Mouse (Mus musculus): Measurements from ENCODE around the gene Crp. TPM values are rescaled to one million over a fixed set of nuclear protein-coding genes. Genes with fewer than 3 reads are reported as not detected.

Gene Crp
- polyA plus RNA-seq, 1 experiment from 2014 or later: 1.3 TPM

GRCm38 (mm10) chr1:172704769-172705168, 6.9 kb downstream of the Crp start:
- Histone ChIP-seq H3K4me1 (ENCODE audit: control insufficient read depth, insufficient read depth, low read length) (0 out of 2 replicates have a peak, but pooled peaks cover 3% of the 10 kb centered on the region), H3K4me2 (ENCODE audit: low read depth, low read length) (no peak overlapping the region), H3K9me3 (ENCODE audit: control insufficient read depth, low read length) (no peaks in the 10 kb centered on the region), H3K27ac (ENCODE audit: low read length) (no peak overlapping the region), H3K27me3 (replicated peaks; ENCODE audit: control insufficient read depth, insufficient read depth, low read length) (no peaks in the 10 kb centered on the region), H3K9ac (ENCODE audit: low read depth, low read length) (no peak overlapping the region), H3K4me3 (ENCODE audit: low read length) (no peak overlapping the region), H3K36me3 (ENCODE audit: control insufficient read depth, insufficient read depth, low read length) (no peaks in the 10 kb centered on the region)
- 18% methylated on average over 4 of the region's 4 CpGs for WGBS
- no peak for ATAC-seq

- H3K4me1 ChIP-seq (ENCODE audit: control insufficient read depth, insufficient read depth, low read length): 0 out of 2 replicates have a peak, but pooled peaks cover 3% of the 10 kb centered on the region
- H3K27ac ChIP-seq (ENCODE audit: low read length): no peak overlapping the region
- H3K4me2 ChIP-seq (ENCODE audit: low read depth, low read length): no peak overlapping the region
- no peaks in the 10 kb centered on the region for H3K27me3 ChIP-seq (replicated peaks; ENCODE audit: control insufficient read depth, insufficient read depth, low read length)
- H3K4me3 ChIP-seq (ENCODE audit: low read length): no peak overlapping the region
- H3K9me3 ChIP-seq (ENCODE audit: control insufficient read depth, low read length): no peaks in the 10 kb centered on the region
- 67% methylated on average over 4 of the region's 4 CpGs for WGBS
- H3K9ac ChIP-seq (ENCODE audit: low read depth, low read length): no peak overlapping the region
- H3K36me3 ChIP-seq (ENCODE audit: control insufficient read depth, insufficient read depth, low read length): no peaks in the 10 kb centered on the region
- ATAC-seq: peak; percentile 49; the same call in 1 of the 2 replicates
These were observed 8.4 kb downstream of the Crp start for GRCm38 (mm10) chr1:172706243-172706642.

DNA sequence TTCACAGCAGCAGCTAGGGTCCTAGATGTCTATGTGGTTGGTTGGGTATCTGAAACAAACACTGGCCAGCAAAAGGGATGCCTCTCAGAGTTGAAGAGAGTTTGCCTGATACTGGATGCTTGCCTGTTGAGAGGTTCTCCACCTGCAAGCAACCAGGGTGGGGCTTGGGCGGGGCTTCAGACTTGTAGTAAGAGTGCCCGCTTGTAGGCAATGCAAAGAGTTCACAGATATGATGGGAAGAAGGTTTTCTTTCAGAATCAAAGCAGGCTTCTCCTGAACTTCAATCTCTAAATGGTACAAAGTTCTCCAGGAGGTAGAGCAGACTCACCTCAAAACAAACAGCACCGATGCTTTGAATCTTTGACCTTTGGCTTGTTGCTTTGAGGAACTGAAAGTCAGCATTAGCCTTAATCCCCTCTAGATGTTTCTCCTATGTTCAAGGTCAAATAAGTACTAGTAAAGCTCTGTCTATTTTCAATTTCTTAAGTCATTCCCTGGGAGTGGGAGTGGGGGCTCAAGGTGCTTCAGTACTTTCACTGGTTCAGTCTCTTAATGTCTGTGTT, 12.0 kb downstream of the Crp start:
- Histone ChIP-seq H3K4me2 (ENCODE audit: low read depth, low read length) (no peak overlapping the region), H3K27me3 (replicated peaks; ENCODE audit: control insufficient read depth, insufficient read depth, low read length) (no peaks in the 10 kb centered on the region), H3K9ac (ENCODE audit: low read depth, low read length) (no peak overlapping the region), H3K36me3 (ENCODE audit: control insufficient read depth, insufficient read depth, low read length) (no peaks in the 10 kb centered on the region), H3K9me3 (ENCODE audit: control insufficient read depth, low read length) (no peaks in the 10 kb centered on the region), H3K4me1 (ENCODE audit: control insufficient read depth, insufficient read depth, low read length) (0 out of 2 replicates have a peak, but pooled peaks cover 4% of the 10 kb centered on the region), H3K27ac (ENCODE audit: low read length) (no peak overlapping the region), H3K4me3 (ENCODE audit: low read length) (no peak overlapping the region)
- ATAC-seq: peak; percentile 71
- 68% methylated on average over 3 of the region's 3 CpGs for WGBS

GRCm38 (mm10) chr1:172711396-172711795, 13.5 kb downstream of the Crp start:
- no peak overlapping the region for H3K4me2 ChIP-seq (ENCODE audit: low read depth, low read length)
- H3K27ac ChIP-seq (ENCODE audit: low read length): no peak overlapping the region
- ATAC-seq: no peak
- H3K4me3 ChIP-seq (ENCODE audit: low read length): no peak overlapping the region
- no peaks in the 10 kb centered on the region for H3K36me3 ChIP-seq (ENCODE audit: control insufficient read depth, insufficient read depth, low read length)
- H3K9ac ChIP-seq (ENCODE audit: low read depth, low read length): no peak overlapping the region
- no peaks in the 10 kb centered on the region for H3K27me3 ChIP-seq (replicated peaks; ENCODE audit: control insufficient read depth, insufficient read depth, low read length)
- H3K4me1 ChIP-seq (ENCODE audit: control insufficient read depth, insufficient read depth, low read length): 0 out of 2 replicates have a peak, but pooled peaks cover 2% of the 10 kb centered on the region
- no peaks in the 10 kb centered on the region for H3K9me3 ChIP-seq (ENCODE audit: control insufficient read depth, low read length)
- 63% methylated on average over 2 of the region's 2 CpGs for WGBS

DNA sequence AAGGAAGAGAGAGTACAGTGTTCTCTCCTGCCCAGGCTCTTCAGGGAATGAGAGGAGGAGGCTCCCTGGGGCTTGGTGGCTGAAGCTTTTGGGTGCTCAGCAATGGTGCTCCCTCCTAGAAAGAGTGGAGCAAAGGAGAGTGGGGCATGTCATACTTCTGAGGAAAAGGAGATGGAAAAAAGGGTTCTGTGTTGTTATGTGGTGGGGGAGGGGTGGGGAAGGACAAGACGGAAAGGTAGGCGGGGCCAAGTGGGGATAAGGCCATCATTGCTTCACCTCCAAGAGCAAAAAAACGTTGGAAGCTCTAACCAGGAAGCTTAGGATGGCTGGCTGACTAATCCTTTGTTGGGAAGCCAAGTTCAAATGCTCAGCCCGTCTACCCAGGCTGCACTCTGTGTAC, 14.1 kb downstream of the Crp start:
- 56% methylated on average over 4 of the region's 4 CpGs for WGBS
- Histone ChIP-seq H3K4me1 (ENCODE audit: control insufficient read depth, insufficient read depth, low read length) (0 out of 2 replicates have a peak, but pooled peaks cover 2% of the 10 kb centered on the region), H3K27ac (ENCODE audit: low read length) (no peak overlapping the region), H3K36me3 (ENCODE audit: control insufficient read depth, insufficient read depth, low read length) (no peaks in the 10 kb centered on the region), H3K4me2 (ENCODE audit: low read depth, low read length) (no peak overlapping the region), H3K4me3 (ENCODE audit: low read length) (no peak overlapping the region), H3K9ac (ENCODE audit: low read depth, low read length) (no peak overlapping the region), H3K27me3 (replicated peaks; ENCODE audit: control insufficient read depth, insufficient read depth, low read length) (no peaks in the 10 kb centered on the region), H3K9me3 (ENCODE audit: control insufficient read depth, low read length) (no peaks in the 10 kb centered on the region)
- no peak for ATAC-seq

GRCm38 (mm10) chr1:172751241-172751640, 53.4 kb downstream of the Crp start:
- Histone ChIP-seq H3K4me2 (ENCODE audit: low read depth, low read length) (no peak overlapping the region), H3K9me3 (ENCODE audit: control insufficient read depth, low read length) (no peaks in the 10 kb centered on the region), H3K4me3 (ENCODE audit: low read length) (no peak overlapping the region), H3K27me3 (replicated peaks; ENCODE audit: control insufficient read depth, insufficient read depth, low read length) (no peaks in the 10 kb centered on the region), H3K9ac (ENCODE audit: low read depth, low read length) (no peak overlapping the region), H3K27ac (ENCODE audit: low read length) (no peak overlapping the region), H3K4me1 (ENCODE audit: control insufficient read depth, insufficient read depth, low read length) (no peaks in the 10 kb centered on the region), H3K36me3 (ENCODE audit: control insufficient read depth, insufficient read depth, low read length) (no peaks in the 10 kb centered on the region)
- ATAC-seq: no peak
- 59% methylated on average over 3 of the region's 3 CpGs for WGBS

DNA sequence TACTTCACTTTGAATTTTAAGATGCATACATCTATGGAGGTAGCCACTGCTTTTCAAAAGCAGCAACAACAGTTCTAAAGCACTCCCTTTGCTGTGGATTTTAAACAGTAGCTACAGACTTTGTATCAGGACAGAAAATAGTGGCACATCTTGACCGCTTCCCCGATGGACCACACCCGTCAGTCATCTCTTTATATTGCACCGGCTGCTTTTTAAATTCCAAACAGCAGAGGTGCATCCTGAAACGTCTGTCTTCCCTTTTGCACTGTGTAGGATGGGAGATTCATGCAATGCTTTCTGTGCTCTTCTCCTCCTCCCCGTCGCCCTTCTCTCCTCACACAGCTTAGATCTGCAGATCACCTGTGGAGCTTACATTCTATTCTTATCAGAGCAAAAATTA, 57.3 kb downstream of the Crp start:
- Histone ChIP-seq H3K4me2 (ENCODE audit: low read depth, low read length) (no peak overlapping the region), H3K4me3 (ENCODE audit: low read length) (no peak overlapping the region), H3K4me1 (ENCODE audit: control insufficient read depth, insufficient read depth, low read length) (no peaks in the 10 kb centered on the region), H3K36me3 (ENCODE audit: control insufficient read depth, insufficient read depth, low read length) (no peaks in the 10 kb centered on the region), H3K27ac (ENCODE audit: low read length) (no peak overlapping the region), H3K27me3 (replicated peaks; ENCODE audit: control insufficient read depth, insufficient read depth, low read length) (no peaks in the 10 kb centered on the region), H3K9ac (ENCODE audit: low read depth, low read length) (no peak overlapping the region), H3K9me3 (ENCODE audit: control insufficient read depth, low read length) (no peaks in the 10 kb centered on the region)
- ATAC-seq: no peak
- WGBS: 75% methylated on average over 7 of the region's 7 CpGs

GRCm38 (mm10) chr1:172759525-172759924, 61.7 kb downstream of the Crp start:
- no peaks in the 10 kb centered on the region for H3K9me3 ChIP-seq (ENCODE audit: control insufficient read depth, low read length)
- no peak overlapping the region for H3K4me3 ChIP-seq (ENCODE audit: low read length)
- H3K4me2 ChIP-seq (ENCODE audit: low read depth, low read length): no peak overlapping the region
- 82% methylated on average over 1 of the region's 1 CpGs for WGBS
- no peak overlapping the region for H3K9ac ChIP-seq (ENCODE audit: low read depth, low read length)
- no peak for ATAC-seq
- no peaks in the 10 kb centered on the region for H3K4me1 ChIP-seq (ENCODE audit: control insufficient read depth, insufficient read depth, low read length)
- H3K27ac ChIP-seq (ENCODE audit: low read length): no peak overlapping the region
- H3K27me3 ChIP-seq (replicated peaks; ENCODE audit: control insufficient read depth, insufficient read depth, low read length): no peaks in the 10 kb centered on the region
- H3K36me3 ChIP-seq (ENCODE audit: control insufficient read depth, insufficient read depth, low read length): no peaks in the 10 kb centered on the region

GRCm38 (mm10) chr1:172779195-172779594, 81.3 kb downstream of the Crp start:
- ATAC-seq: no peak
- H3K4me1 ChIP-seq (ENCODE audit: control insufficient read depth, insufficient read depth, low read length): no peaks in the 10 kb centered on the region
- WGBS: 87% methylated on average over 5 of the region's 5 CpGs

DNA sequence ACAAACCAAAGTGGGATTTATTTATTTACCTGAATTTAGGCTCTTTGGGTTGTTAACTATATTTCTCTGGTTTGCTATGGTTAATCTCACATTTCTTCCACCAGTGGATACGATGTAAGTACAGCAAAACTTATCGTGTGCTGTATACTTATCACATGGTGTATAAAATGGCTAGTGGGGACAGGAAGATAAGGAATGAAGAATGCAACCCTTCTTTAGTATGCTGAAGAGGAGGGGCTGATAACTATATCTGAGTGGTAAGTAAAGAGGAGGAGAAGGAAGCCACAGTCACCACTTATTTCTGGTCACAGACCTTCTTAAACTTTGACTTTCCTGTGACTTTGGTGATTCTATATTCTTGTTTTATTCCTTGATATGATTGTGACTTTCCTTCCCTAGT, 87.5 kb downstream of the Crp start:
- no peak overlapping the region for H3K4me3 ChIP-seq (ENCODE audit: low read length)
- no peaks in the 10 kb centered on the region for H3K9me3 ChIP-seq (ENCODE audit: control insufficient read depth, low read length)
- H3K27me3 ChIP-seq (replicated peaks; ENCODE audit: control insufficient read depth, insufficient read depth, low read length): no peaks in the 10 kb centered on the region
- ATAC-seq: peak; percentile 75; the same call in 1 of the 2 replicates
- H3K9ac ChIP-seq (ENCODE audit: low read depth, low read length): no peak overlapping the region
- no peaks in the 10 kb centered on the region for H3K4me1 ChIP-seq (ENCODE audit: control insufficient read depth, insufficient read depth, low read length)
- no peak overlapping the region for H3K27ac ChIP-seq (ENCODE audit: low read length)
- WGBS: 66% methylated on average over 2 of the region's 2 CpGs
- no peaks in the 10 kb centered on the region for H3K36me3 ChIP-seq (ENCODE audit: control insufficient read depth, insufficient read depth, low read length)
- no peak overlapping the region for H3K4me2 ChIP-seq (ENCODE audit: low read depth, low read length)

More at GRCm38 (mm10) chr1:172779195-172779594, 81.3 kb downstream of the Crp start:
- Histone ChIP-seq H3K9me3 (ENCODE audit: control insufficient read depth, low read length) (no peaks in the 10 kb centered on the region), H3K4me2 (ENCODE audit: low read depth, low read length) (no peak overlapping the region), H3K27me3 (replicated peaks; ENCODE audit: control insufficient read depth, insufficient read depth, low read length) (no peaks in the 10 kb centered on the region), H3K9ac (ENCODE audit: low read depth, low read length) (no peak overlapping the region), H3K36me3 (ENCODE audit: control insufficient read depth, insufficient read depth, low read length) (no peaks in the 10 kb centered on the region), H3K27ac (ENCODE audit: low read length) (no peak overlapping the region), H3K4me3 (ENCODE audit: low read length) (no peak overlapping the region)
